Mouse (Mus musculus): Measurements from ENCODE around the gene Med13l. TPM values are rescaled to one million over a fixed set of nuclear protein-coding genes. Genes with fewer than 3 reads are reported as not detected.

Gene Med13l
- total and polyA plus RNA-seq, 2 experiments = 4.2 to 5.0 TPM

- no peak for DNase-seq (ENCODE audit: extremely low read depth, low read depth, low spot score)
- Histone ChIP-seq H3K36me3 (ENCODE audit: control insufficient read depth, insufficient read depth, low read length) (no peaks in the 10 kb centered on the region), H3K27me3 (ENCODE audit: control insufficient read depth, insufficient read depth, low read length) (no peaks in the 10 kb centered on the region), H3K4me1 (ENCODE audit: control insufficient read depth, insufficient read depth, low read length) (peaks cover 22% of the 10 kb centered on the region), H3K79me2 (ENCODE audit: control insufficient read depth, insufficient read depth, low read length) (peaks cover 41% of the 10 kb centered on the region; the same call in 1 of the 2 replicates), H3K9ac (ENCODE audit: low read depth, low read length) (no peak overlapping the region), H3K27ac (replicated peaks; ENCODE audit: insufficient read depth, low read depth, low read length) (no peak overlapping the region), H3K4me3 (ENCODE audit: insufficient read depth, low read depth, low read length) (no peak overlapping the region)
- TF ChIP-seq POLR2A (IDR thresholded peaks at IDR 0.05; ENCODE audit: extremely low read depth, insufficient read depth, low read length) = no peak
- TF ChIP-seq CTCF (IDR thresholded peaks at IDR 0.05; ENCODE audit: low read depth, low read length) = no peak
- 89% methylated on average over 11 of the region's 11 CpGs for WGBS
Measured at GRCm38 (mm10) chr5:118589186-118589892, 28.9 kb downstream of the Med13l start.

- no peak overlapping the region for H3K4me3 ChIP-seq (ENCODE audit: insufficient read depth, low read depth, low read length)
- no peaks in the 10 kb centered on the region for H3K27me3 ChIP-seq (ENCODE audit: control insufficient read depth, insufficient read depth, low read length)
- H3K79me2 ChIP-seq (ENCODE audit: control insufficient read depth, insufficient read depth, low read length) = peaks cover 39% of the 10 kb centered on the region; the same call in 1 of the 2 replicates
- no peak for TF ChIP-seq CTCF (IDR thresholded peaks at IDR 0.05; ENCODE audit: low read depth, low read length)
- no peak for TF ChIP-seq POLR2A (IDR thresholded peaks at IDR 0.05; ENCODE audit: extremely low read depth, insufficient read depth, low read length)
- no peak overlapping the region for H3K27ac ChIP-seq (replicated peaks; ENCODE audit: insufficient read depth, low read depth, low read length)
- H3K4me1 ChIP-seq (ENCODE audit: control insufficient read depth, insufficient read depth, low read length) = peaks cover 22% of the 10 kb centered on the region
- DNase-seq (ENCODE audit: extremely low read depth, low read depth, low spot score) = no peak
- WGBS = 67% methylated on average over 6 of the region's 6 CpGs
- H3K9ac ChIP-seq (ENCODE audit: low read depth, low read length) = no peak overlapping the region
- H3K36me3 ChIP-seq (ENCODE audit: control insufficient read depth, insufficient read depth, low read length) = no peaks in the 10 kb centered on the region
Measured at GRCm38 (mm10) chr5:118590868-118591267, 30.4 kb downstream of the Med13l start.

GRCm38 (mm10) chr5:118591826-118592499 is 31.5 kb downstream of the Med13l start:
- no peak overlapping the region for H3K27ac ChIP-seq (replicated peaks; ENCODE audit: insufficient read depth, low read depth, low read length)
- H3K36me3 ChIP-seq (ENCODE audit: control insufficient read depth, insufficient read depth, low read length) = no peaks in the 10 kb centered on the region
- 46% methylated on average over 11 of the region's 11 CpGs for WGBS
- no peak overlapping the region for H3K4me3 ChIP-seq (ENCODE audit: insufficient read depth, low read depth, low read length)
- H3K4me1 ChIP-seq (ENCODE audit: control insufficient read depth, insufficient read depth, low read length) = peaks cover 27% of the 10 kb centered on the region
- DNase-seq (ENCODE audit: extremely low read depth, low read depth, low spot score) = no peak
- peaks cover 41% of the 10 kb centered on the region; the same call in 1 of the 2 replicates for H3K79me2 ChIP-seq (ENCODE audit: control insufficient read depth, insufficient read depth, low read length)
- no peak for TF ChIP-seq POLR2A (IDR thresholded peaks at IDR 0.05; ENCODE audit: extremely low read depth, insufficient read depth, low read length)
- no peak for TF ChIP-seq CTCF (IDR thresholded peaks at IDR 0.05; ENCODE audit: low read depth, low read length)
- no peaks in the 10 kb centered on the region for H3K27me3 ChIP-seq (ENCODE audit: control insufficient read depth, insufficient read depth, low read length)
- no peak overlapping the region for H3K9ac ChIP-seq (ENCODE audit: low read depth, low read length)

- H3K79me2 ChIP-seq (ENCODE audit: control insufficient read depth, insufficient read depth, low read length) = peaks cover 47% of the 10 kb centered on the region; the same call in 1 of the 2 replicates
- H3K27ac ChIP-seq (replicated peaks; ENCODE audit: insufficient read depth, low read depth, low read length) = no peak overlapping the region
- TF ChIP-seq CTCF (IDR thresholded peaks at IDR 0.05; ENCODE audit: low read depth, low read length) (peak; percentile 57), POLR2A (IDR thresholded peaks at IDR 0.05; ENCODE audit: extremely low read depth, insufficient read depth, low read length) (no peak)
- H3K4me1 ChIP-seq (ENCODE audit: control insufficient read depth, insufficient read depth, low read length) = peaks cover 21% of the 10 kb centered on the region
- H3K27me3 ChIP-seq (ENCODE audit: control insufficient read depth, insufficient read depth, low read length) = no peaks in the 10 kb centered on the region
- DNase-seq (ENCODE audit: extremely low read depth, low read depth, low spot score) = peak; percentile 76
- 58% methylated on average over 14 of the region's 14 CpGs for WGBS
- 0 out of 2 replicates have a peak overlapping the region, but pooled peaks have one; percentile 1 for H3K9ac ChIP-seq (ENCODE audit: low read depth, low read length)
- H3K36me3 ChIP-seq (ENCODE audit: control insufficient read depth, insufficient read depth, low read length) = no peaks in the 10 kb centered on the region
- no peak overlapping the region for H3K4me3 ChIP-seq (ENCODE audit: insufficient read depth, low read depth, low read length)
Measured at GRCm38 (mm10) chr5:118594470-118595236, 34.2 kb downstream of the Med13l start.

- no peak overlapping the region for H3K4me3 ChIP-seq (ENCODE audit: insufficient read depth, low read depth, low read length)
- no peak overlapping the region for H3K27ac ChIP-seq (replicated peaks; ENCODE audit: insufficient read depth, low read depth, low read length)
- no peaks in the 10 kb centered on the region for H3K36me3 ChIP-seq (ENCODE audit: control insufficient read depth, insufficient read depth, low read length)
- WGBS = 54% methylated on average over 5 of the region's 5 CpGs
- peaks cover 42% of the 10 kb centered on the region for H3K79me2 ChIP-seq (ENCODE audit: control insufficient read depth, insufficient read depth, low read length)
- TF ChIP-seq POLR2A (IDR thresholded peaks at IDR 0.05; ENCODE audit: extremely low read depth, insufficient read depth, low read length) (no peak), CTCF (IDR thresholded peaks at IDR 0.05; ENCODE audit: low read depth, low read length) (no peak)
- no peaks in the 10 kb centered on the region for H3K27me3 ChIP-seq (ENCODE audit: control insufficient read depth, insufficient read depth, low read length)
- peak; percentile 65 for DNase-seq (ENCODE audit: extremely low read depth, low read depth, low spot score)
- H3K9ac ChIP-seq (ENCODE audit: low read depth, low read length) = no peak overlapping the region
- H3K4me1 ChIP-seq (ENCODE audit: control insufficient read depth, insufficient read depth, low read length) = peaks cover 24% of the 10 kb centered on the region
Measured at GRCm38 (mm10) chr5:118595901-118596300, 35.4 kb downstream of the Med13l start.

Measured in liver, adult 2 months (tissue).